Mouse (Mus musculus): ENCODE results near the gene Lama1.
A peak's percentile ranks its signal among the peaks of the same experiment; 100 is the strongest.
"Not testable (repeated sequence)": the region's sequence is repeated elsewhere in the genome, so short reads cannot be mapped to it uniquely, and the experiment has no call there.

The Lama1 gene

GRCm38 (mm10) chr17:67837351-67838090 is 140.5 kb downstream of the Lama1 start:
- peak; percentile 74 for DNase-seq (ENCODE audit: extremely low spot score, low spot score)

GRCm38 (mm10) chr17:67838948-67839347 is 141.9 kb downstream of the Lama1 start:
- no peak for DNase-seq (ENCODE audit: extremely low spot score, low spot score)

GRCm38 (mm10) chr17:67841494-67841893 is 144.4 kb downstream of the Lama1 start:
- not testable (repeated sequence) for DNase-seq (ENCODE audit: extremely low spot score, low spot score)

GRCm38 (mm10) chr17:67861080-67861630 is 164.1 kb downstream of the Lama1 start:
- DNase-seq (ENCODE audit: extremely low spot score, low spot score): no peak

- peak; percentile 61 for DNase-seq (ENCODE audit: extremely low spot score, low spot score)
Observed at GRCm38 (mm10) chr17:67861744-67862535, 164.9 kb downstream of the Lama1 start.

- no peak for DNase-seq (ENCODE audit: extremely low spot score, low spot score)
Observed at GRCm38 (mm10) chr17:67864363-67864762, 167.3 kb downstream of the Lama1 start.

- no peak for DNase-seq (ENCODE audit: extremely low spot score, low spot score)
Observed at GRCm38 (mm10) chr17:67864912-67865311, 167.9 kb downstream of the Lama1 start.

GRCm38 (mm10) chr17:67866026-67866425 is 169.0 kb downstream of the Lama1 start:
- DNase-seq (ENCODE audit: extremely low spot score, low spot score): no peak

GRCm38 (mm10) chr17:67866541-67867241 is 169.6 kb downstream of the Lama1 start:
- peak; percentile 35 for DNase-seq (ENCODE audit: extremely low spot score, low spot score)

GRCm38 (mm10) chr17:67869731-67870601 is 172.9 kb downstream of the Lama1 start:
- DNase-seq (ENCODE audit: extremely low spot score, low spot score): peak; percentile 59
